Mouse (Mus musculus): ENCODE data around the gene Rab40c. TPM values are rescaled to one million over a fixed set of nuclear protein-coding genes. Genes with fewer than 3 reads are reported as not detected.

Gene Rab40c
- polyA plus RNA-seq, 1 experiment = 18.3 TPM

DNA sequence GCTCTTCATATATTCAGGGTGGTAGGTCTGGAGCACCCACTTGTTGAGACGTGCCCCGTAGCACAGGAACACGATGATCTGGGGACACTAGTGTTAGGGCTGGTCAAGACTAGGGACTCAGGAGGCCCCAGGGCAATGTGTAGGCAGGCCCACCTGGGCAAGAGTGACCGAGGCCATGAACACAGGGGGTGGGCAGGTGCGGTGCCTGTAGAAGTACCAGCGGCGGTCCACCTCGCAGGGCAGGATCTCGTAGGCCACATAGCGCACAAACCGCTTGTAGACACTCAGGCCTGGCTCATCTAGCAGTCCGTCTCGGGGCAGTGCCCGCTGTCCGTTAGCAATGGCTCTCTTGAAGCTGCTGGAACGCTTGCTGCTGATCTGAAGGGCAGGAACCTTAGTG lies 83.7 kb downstream of the Rab40c start:
- TF ChIP-seq POLR2A (IDR thresholded peaks at IDR 0.05; ENCODE audit: insufficient read length, low read depth) (no peak), POLR2AphosphoS2 (IDR thresholded peaks at IDR 0.05; ENCODE audit: insufficient read length, low read depth) (peak; percentile 37), SRF (IDR thresholded peaks at IDR 0.05; ENCODE audit: control insufficient read depth, insufficient read length, low read depth) (no peak), TCF3 (IDR thresholded peaks at IDR 0.05; ENCODE audit: insufficient read length, low read depth) (no peak)
- Histone ChIP-seq H3K4me2 (ENCODE audit: low read depth) (no peak overlapping the region), H3K27me3 (ENCODE audit: control insufficient read depth, insufficient read depth, insufficient read length) (no peaks in the 10 kb centered on the region), H3K36me3 (ENCODE audit: control insufficient read depth, insufficient read depth) (peaks cover 13% of the 10 kb centered on the region), H3ac (ENCODE audit: control insufficient read depth, insufficient read length) (no peak overlapping the region), H3K4me3 (no peak overlapping the region), H3K79me2 (ENCODE audit: control insufficient read depth, insufficient read depth) (peaks cover 30% of the 10 kb centered on the region)

DNA sequence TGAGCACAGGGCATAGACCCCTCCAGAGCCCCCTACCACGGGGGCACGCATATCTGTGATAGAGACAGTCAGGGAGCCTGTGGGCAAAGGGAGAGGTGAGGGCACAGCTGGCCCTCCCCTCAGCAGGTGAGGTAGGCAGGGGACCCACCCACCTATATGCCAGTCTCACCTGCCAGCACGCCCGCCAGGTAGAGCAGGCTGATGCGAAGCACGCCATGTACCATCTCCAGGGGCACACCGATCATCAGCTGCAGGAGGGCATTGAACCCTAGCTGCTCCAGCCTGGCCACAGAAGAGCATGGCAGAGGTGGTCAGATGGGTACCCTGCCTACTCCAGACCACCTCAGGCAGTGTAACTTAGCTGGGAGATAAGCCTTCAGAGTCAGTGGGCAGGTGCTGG lies 84.2 kb downstream of the Rab40c start:
- no peak overlapping the region for H3K4me3 ChIP-seq
- peaks cover 31% of the 10 kb centered on the region for H3K79me2 ChIP-seq (ENCODE audit: control insufficient read depth, insufficient read depth)
- no peaks in the 10 kb centered on the region for H3K27me3 ChIP-seq (ENCODE audit: control insufficient read depth, insufficient read depth, insufficient read length)
- H3K36me3 ChIP-seq (ENCODE audit: control insufficient read depth, insufficient read depth) = peaks cover 13% of the 10 kb centered on the region
- no peak overlapping the region for H3ac ChIP-seq (ENCODE audit: control insufficient read depth, insufficient read length)
- TF ChIP-seq E2F4 (IDR thresholded peaks at IDR 0.05; ENCODE audit: insufficient read depth) (no peak), TCF12 (IDR thresholded peaks at IDR 0.05; ENCODE audit: insufficient read depth, poor library complexity, severe bottlenecking) (no peak)
- no peak overlapping the region for H3K4me2 ChIP-seq (ENCODE audit: low read depth)

DNA sequence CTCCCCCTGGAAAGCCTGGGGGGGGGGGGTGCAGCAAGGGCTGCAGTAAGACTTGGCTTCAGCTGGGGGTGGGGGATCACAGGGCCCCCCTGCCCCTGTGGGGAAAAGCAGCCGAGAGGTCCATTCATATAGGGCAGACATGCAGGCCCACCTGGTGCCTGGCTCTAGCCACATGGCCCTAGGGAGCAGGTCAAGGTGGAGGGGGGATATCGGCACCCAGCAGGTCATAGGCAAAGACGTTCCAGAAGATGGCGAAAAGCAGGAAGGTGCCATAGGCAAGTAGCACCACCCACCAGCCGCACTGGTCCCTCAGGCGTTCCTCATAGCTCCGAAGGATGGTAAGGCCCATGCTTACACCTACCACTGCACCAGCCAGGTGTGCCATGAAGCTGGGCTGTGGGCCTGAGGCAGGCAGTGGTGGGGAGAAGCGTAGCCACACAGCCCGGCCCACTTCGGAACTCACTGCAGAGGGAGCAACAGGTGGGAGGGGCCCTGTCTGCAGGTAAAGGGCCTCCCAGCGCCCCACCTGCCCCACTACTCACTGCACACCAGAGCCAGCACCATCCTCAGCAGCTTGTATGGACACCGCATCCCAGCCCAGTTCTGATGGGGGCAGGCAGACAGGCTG lies 84.8 kb downstream of the Rab40c start:
- Histone ChIP-seq H3K79me2 (ENCODE audit: control insufficient read depth, insufficient read depth) (peaks cover 31% of the 10 kb centered on the region), H3K4me3 (peak overlapping the region; percentile 52), H3ac (ENCODE audit: control insufficient read depth, insufficient read length) (no peak overlapping the region), H3K36me3 (ENCODE audit: control insufficient read depth, insufficient read depth) (peaks cover 10% of the 10 kb centered on the region), H3K4me2 (ENCODE audit: low read depth) (peak overlapping the region; percentile 94), H3K27me3 (ENCODE audit: control insufficient read depth, insufficient read depth, insufficient read length) (no peaks in the 10 kb centered on the region)
- TF ChIP-seq TCF3 (IDR thresholded peaks at IDR 0.05; ENCODE audit: insufficient read length, low read depth) (no peak), MYOD1 (IDR thresholded peaks at IDR 0.05; ENCODE audit: control insufficient read depth in 1 of 3, insufficient read length in 2 of 3, low read depth in 2 of 3) (no peak), CEBPB (IDR thresholded peaks at IDR 0.05; ENCODE audit: insufficient read depth, poor library complexity, severe bottlenecking) (no peak), TCF12 (IDR thresholded peaks at IDR 0.05; ENCODE audit: insufficient read depth, poor library complexity, severe bottlenecking) (no peak), REST (IDR thresholded peaks at IDR 0.05; ENCODE audit: insufficient read depth, insufficient read length) (no peak), POLR2A (IDR thresholded peaks at IDR 0.05; ENCODE audit: insufficient read length, low read depth) (no peak), USF1 (IDR thresholded peaks at IDR 0.05; ENCODE audit: low read depth) (no peak), E2F4 (IDR thresholded peaks at IDR 0.05; ENCODE audit: insufficient read depth) (no peak), MYOG (IDR thresholded peaks at IDR 0.05; ENCODE audit: control insufficient read depth in 1 of 3, insufficient read depth in 1 of 3, insufficient read length in 2 of 3, low read depth in 2 of 3) (no peak), SRF (IDR thresholded peaks at IDR 0.05; ENCODE audit: control insufficient read depth, insufficient read length, low read depth) (no peak), POLR2AphosphoS2 (IDR thresholded peaks at IDR 0.05; ENCODE audit: insufficient read length, low read depth) (no peak), MAX (IDR thresholded peaks at IDR 0.05; ENCODE audit: low read depth) (no peak)

DNA sequence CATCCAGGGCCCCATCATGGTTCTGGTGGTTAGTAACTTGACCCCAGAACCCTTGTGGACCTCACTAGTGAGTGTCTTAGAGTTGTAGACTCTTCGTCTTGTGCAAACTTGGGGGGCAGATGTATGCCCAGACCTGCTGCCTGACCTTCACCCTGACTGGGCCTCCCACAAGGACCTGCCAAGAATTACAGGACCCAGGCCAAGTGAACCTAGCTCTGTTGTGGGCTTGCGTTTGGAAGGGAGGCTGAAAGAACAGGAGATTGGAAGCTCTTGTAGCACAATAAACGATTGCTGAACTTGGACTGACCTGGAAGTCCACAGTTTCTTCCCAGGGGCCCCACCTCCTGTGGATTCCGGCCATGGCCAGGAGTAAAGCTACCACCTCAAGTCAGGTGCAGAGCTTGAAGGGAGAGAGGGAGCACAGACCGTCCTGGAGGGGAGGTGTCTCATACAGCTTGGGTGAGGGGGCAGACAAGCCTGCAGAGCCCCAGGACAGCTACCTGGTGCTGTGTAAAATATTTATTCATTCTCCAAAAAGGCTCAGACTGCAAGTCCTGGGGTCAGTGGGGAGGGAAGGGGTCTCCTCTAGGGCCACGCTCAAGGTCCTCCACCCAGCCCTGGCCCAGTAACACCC lies 85.4 kb downstream of the Rab40c start:
- Histone ChIP-seq H3K36me3 (ENCODE audit: control insufficient read depth, insufficient read depth) (peaks cover 9% of the 10 kb centered on the region), H3K27me3 (ENCODE audit: control insufficient read depth, insufficient read depth, insufficient read length) (no peaks in the 10 kb centered on the region), H3ac (ENCODE audit: control insufficient read depth, insufficient read length) (peak overlapping the region; percentile 46), H3K79me2 (ENCODE audit: control insufficient read depth, insufficient read depth) (peaks cover 36% of the 10 kb centered on the region), H3K4me2 (ENCODE audit: low read depth) (peak overlapping the region; percentile 94), H3K4me3 (peak overlapping the region; percentile 52)
- TF ChIP-seq MYOD1 (IDR thresholded peaks at IDR 0.05; ENCODE audit: control insufficient read depth in 1 of 3, insufficient read length in 2 of 3, low read depth in 2 of 3) (no peak), MYOG (IDR thresholded peaks at IDR 0.05; ENCODE audit: control insufficient read depth in 1 of 3, insufficient read depth in 1 of 3, insufficient read length in 2 of 3, low read depth in 2 of 3) (no peak), REST (IDR thresholded peaks at IDR 0.05; ENCODE audit: insufficient read depth, insufficient read length) (no peak), MAX (IDR thresholded peaks at IDR 0.05; ENCODE audit: low read depth) (no peak), TCF3 (IDR thresholded peaks at IDR 0.05; ENCODE audit: insufficient read length, low read depth) (no peak), CEBPB (IDR thresholded peaks at IDR 0.05; ENCODE audit: insufficient read depth, poor library complexity, severe bottlenecking) (no peak), USF1 (IDR thresholded peaks at IDR 0.05; ENCODE audit: low read depth) (no peak), TCF12 (IDR thresholded peaks at IDR 0.05; ENCODE audit: insufficient read depth, poor library complexity, severe bottlenecking) (no peak), POLR2A (IDR thresholded peaks at IDR 0.05; ENCODE audit: insufficient read length, low read depth) (no peak), POLR2AphosphoS2 (IDR thresholded peaks at IDR 0.05; ENCODE audit: insufficient read length, low read depth) (no peak), E2F4 (IDR thresholded peaks at IDR 0.05; ENCODE audit: insufficient read depth) (no peak), SRF (IDR thresholded peaks at IDR 0.05; ENCODE audit: control insufficient read depth, insufficient read length, low read depth) (no peak)

DNA sequence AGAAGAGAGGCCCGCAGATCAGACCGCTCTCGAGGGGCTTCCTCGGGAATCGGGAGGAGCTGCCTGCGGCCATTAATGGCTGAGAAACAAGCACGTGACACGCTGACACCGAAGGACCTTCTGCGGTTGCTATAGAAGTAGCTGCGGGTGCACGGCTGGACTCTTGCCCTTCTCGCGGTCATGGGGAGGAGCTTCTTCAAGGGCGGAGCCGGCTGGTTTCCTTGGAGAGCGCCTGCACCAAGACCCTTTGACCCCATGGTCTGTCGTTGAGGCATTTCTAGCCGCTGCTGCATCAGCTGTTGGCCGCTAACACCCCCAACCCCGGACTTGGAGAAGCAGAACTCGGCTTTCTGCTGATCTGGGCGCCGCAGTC lies 86.2 kb downstream of the Rab40c start, which contains the start of gene Stub1:
Stub1 (minus strand) TSS at position 114 of the 373 bp plus-strand sequence.
- TF ChIP-seq POLR2AphosphoS2 (IDR thresholded peaks at IDR 0.05; ENCODE audit: insufficient read length, low read depth) = peak; percentile 70
- TF ChIP-seq POLR2A (IDR thresholded peaks at IDR 0.05; ENCODE audit: insufficient read length, low read depth) = peak; percentile 38
- TF ChIP-seq MYOG (IDR thresholded peaks at IDR 0.05; ENCODE audit: control insufficient read depth in 1 of 3, insufficient read depth in 1 of 3, insufficient read length in 2 of 3, low read depth in 2 of 3) = peak; percentile 29 to 84 (median 59)
- no peak for TF ChIP-seq TCF12 (IDR thresholded peaks at IDR 0.05; ENCODE audit: insufficient read depth, poor library complexity, severe bottlenecking)
- peak in 2 of 3 experiments; percentile 67 to 72 for TF ChIP-seq MYOD1 (IDR thresholded peaks at IDR 0.05; ENCODE audit: control insufficient read depth in 1 of 3, insufficient read length in 2 of 3, low read depth in 2 of 3)
- peak; percentile 63 for TF ChIP-seq SRF (IDR thresholded peaks at IDR 0.05; ENCODE audit: control insufficient read depth, insufficient read length, low read depth)
- peak; percentile 86 for TF ChIP-seq USF1 (IDR thresholded peaks at IDR 0.05; ENCODE audit: low read depth)
- no peak for TF ChIP-seq CEBPB (IDR thresholded peaks at IDR 0.05; ENCODE audit: insufficient read depth, poor library complexity, severe bottlenecking)
- Histone ChIP-seq H3ac (ENCODE audit: control insufficient read depth, insufficient read length) (peak within 1 kb of the TSS; percentile 46), H3K4me2 (ENCODE audit: low read depth) (peak within 1 kb of the TSS; percentile 94), H3K79me2 (ENCODE audit: control insufficient read depth, insufficient read depth) (peaks cover 37% of the 10 kb centered on the region), H3K36me3 (ENCODE audit: control insufficient read depth, insufficient read depth) (peaks cover 6% of the 10 kb centered on the region), H3K4me3 (peak within 1 kb of the TSS; percentile 52), H3K27me3 (ENCODE audit: control insufficient read depth, insufficient read depth, insufficient read length) (no peaks in the 10 kb centered on the region)
